Mouse (Mus musculus) stomach, embryonic 15.5 days (tissue): ENCODE measurements at regions not wholly inside any gene's neighbourhood (a gene's known extent, or its start where the extent isn't known, plus 50 kb on each side); places are given as distances from the start of the nearest gene placed in this dataset.

Experiments
- ATAC-seq: fragments of 200-750 bp; cut with Nextera tagmentation; 2 replicates; pipeline ENCODE4 v1.8.0; 2017; ENCODE audit warnings: low read depth, moderate number of reproducible peaks, moderate TSS enrichment; ENCODE audit not compliant: insufficient read depth, low FRiP score
- H3K27ac ChIP-seq: fragments of 300-500 bp; sonication (generic); 2 replicates; pipeline ENCODE4 v1.5.1; 2015; ENCODE audit warnings: mild to moderate bottlenecking, inconsistent platforms
- H3K27me3 ChIP-seq: fragments of 300-500 bp; sonication (generic); replicated peaks from 2 replicates; pipeline ENCODE4 v1.6.1; 2015; ENCODE audit warnings: inconsistent platforms
- H3K36me3 ChIP-seq: fragments of 300-500 bp; sonication (generic); 2 replicates; pipeline ENCODE4 v1.6.1; 2015; ENCODE audit warnings: inconsistent platforms
- H3K4me1 ChIP-seq: fragments of 300-500 bp; sonication (generic); 2 replicates; pipeline ENCODE4 v1.6.1; 2015; ENCODE audit warnings: inconsistent platforms
- H3K4me2 ChIP-seq: fragments of 300-500 bp; sonication (generic); 2 replicates; pipeline ENCODE4 v1.6.1; 2015; ENCODE audit warnings: mild to moderate bottlenecking, inconsistent platforms
- H3K4me3 ChIP-seq: fragments of 300-500 bp; sonication (generic); replicated peaks from 2 replicates; pipeline ENCODE4 v1.5.1; 2015; ENCODE audit warnings: inconsistent platforms
- H3K9ac ChIP-seq: fragments of 300-500 bp; sonication (generic); 2 replicates; pipeline ENCODE4 v1.6.1; 2015; ENCODE audit warnings: inconsistent platforms
- H3K9me3 ChIP-seq: fragments of 300-500 bp; sonication (generic); 2 replicates; pipeline ENCODE4 v1.6.1; 2016; ENCODE audit warnings: inconsistent platforms
- WGBS: fragments of 180-500 bp; shearing (Covaris S2); methylation state at CpG from one replicate; pipeline ENCODE4 v1.1.7; 2015; 5-methylcytosine and 5-hydroxymethylcytosine counted together

GRCm38 (mm10) chr17:10078536-10079319 lies 240.9 kb downstream of the Qk start:
- Histone ChIP-seq H3K4me1 (peaks cover 9% of the 10 kb centered on the region), H3K4me2 (no peak overlapping the region), H3K9me3 (no peaks in the 10 kb centered on the region), H3K36me3 (no peaks in the 10 kb centered on the region), H3K27me3 (no peaks in the 10 kb centered on the region), H3K4me3 (no peak overlapping the region), H3K27ac (no peak overlapping the region), H3K9ac (no peak overlapping the region)
- WGBS: 45% methylated on average over 7 of the region's 7 CpGs
- no peak for ATAC-seq

DNA sequence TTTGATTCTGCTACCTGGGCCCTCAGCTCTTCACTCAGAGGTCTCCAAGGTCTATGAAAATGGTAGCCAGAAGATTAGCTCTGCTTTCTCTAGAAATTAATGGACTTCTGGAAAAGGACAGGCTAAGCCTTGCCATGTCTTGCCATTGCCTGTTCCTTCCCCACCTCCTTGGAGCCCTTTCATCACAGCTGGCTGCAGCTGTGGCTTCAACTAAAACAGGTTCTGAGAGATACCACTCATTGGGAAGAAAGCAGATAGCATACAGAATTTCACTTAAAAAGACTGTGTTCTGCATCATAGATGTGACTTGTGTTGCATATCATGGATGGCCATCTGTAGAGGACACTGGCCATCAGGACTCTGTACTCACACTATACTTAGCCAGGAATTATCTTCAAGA lies 246.4 kb downstream of the Qk start:
- Histone ChIP-seq H3K36me3 (no peaks in the 10 kb centered on the region), H3K4me3 (no peak overlapping the region), H3K4me2 (no peak overlapping the region), H3K27ac (no peak overlapping the region), H3K9me3 (no peaks in the 10 kb centered on the region), H3K9ac (no peak overlapping the region), H3K4me1 (no peaks in the 10 kb centered on the region), H3K27me3 (no peaks in the 10 kb centered on the region)
- ATAC-seq: no peak

DNA sequence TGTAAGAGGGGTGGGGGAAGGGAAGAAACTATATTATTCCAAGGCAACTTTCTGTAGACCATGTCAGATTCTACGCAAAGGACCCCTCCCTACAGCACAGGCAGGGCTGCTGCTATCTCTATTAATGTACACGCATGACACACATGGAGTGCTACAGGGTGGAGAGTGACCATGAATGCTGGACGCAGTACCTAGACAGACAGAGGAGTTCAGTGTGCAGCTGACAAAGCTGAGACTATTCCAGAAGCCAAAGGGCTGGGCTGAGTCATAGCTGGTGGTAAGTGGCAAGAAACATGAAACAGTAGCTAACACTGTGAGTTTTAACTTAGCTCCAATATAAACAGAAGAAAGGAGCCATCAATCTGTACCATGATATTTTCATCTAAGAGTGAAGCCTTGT lies 250.4 kb downstream of the Qk start:
- Histone ChIP-seq H3K27me3 (no peaks in the 10 kb centered on the region), H3K4me2 (no peak overlapping the region), H3K9ac (no peak overlapping the region), H3K27ac (no peak overlapping the region), H3K4me3 (no peak overlapping the region), H3K9me3 (no peaks in the 10 kb centered on the region), H3K4me1 (no peaks in the 10 kb centered on the region), H3K36me3 (no peaks in the 10 kb centered on the region)
- no peak for ATAC-seq
- WGBS: 79% methylated on average over 3 of the region's 3 CpGs

DNA sequence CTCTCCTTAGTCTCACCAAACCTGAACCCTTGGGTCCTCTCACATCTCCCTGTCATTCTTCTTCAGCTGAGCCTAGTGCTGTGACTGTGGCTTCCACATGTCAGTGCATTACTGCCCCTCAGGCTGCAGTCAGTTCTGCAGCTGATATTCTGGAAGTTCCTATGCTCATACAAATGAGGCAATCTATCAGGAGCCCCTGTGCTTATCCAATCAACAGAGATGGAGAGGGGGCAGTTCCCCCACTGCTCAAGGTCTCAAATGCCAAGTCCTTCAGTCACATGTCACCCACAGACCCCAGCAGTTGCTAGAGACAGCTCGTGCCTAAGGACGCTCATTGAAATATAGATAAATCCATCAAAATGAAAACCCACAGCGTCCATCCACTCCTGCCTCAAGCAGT lies 254.5 kb downstream of the Qk start:
- H3K9ac ChIP-seq: no peak overlapping the region
- WGBS: 84% methylated on average over 3 of the region's 3 CpGs
- no peak overlapping the region for H3K27ac ChIP-seq
- no peak overlapping the region for H3K4me2 ChIP-seq
- no peak for ATAC-seq
- no peaks in the 10 kb centered on the region for H3K27me3 ChIP-seq
- no peaks in the 10 kb centered on the region for H3K4me1 ChIP-seq
- no peak overlapping the region for H3K4me3 ChIP-seq
- no peaks in the 10 kb centered on the region for H3K9me3 ChIP-seq
- H3K36me3 ChIP-seq: no peaks in the 10 kb centered on the region

DNA sequence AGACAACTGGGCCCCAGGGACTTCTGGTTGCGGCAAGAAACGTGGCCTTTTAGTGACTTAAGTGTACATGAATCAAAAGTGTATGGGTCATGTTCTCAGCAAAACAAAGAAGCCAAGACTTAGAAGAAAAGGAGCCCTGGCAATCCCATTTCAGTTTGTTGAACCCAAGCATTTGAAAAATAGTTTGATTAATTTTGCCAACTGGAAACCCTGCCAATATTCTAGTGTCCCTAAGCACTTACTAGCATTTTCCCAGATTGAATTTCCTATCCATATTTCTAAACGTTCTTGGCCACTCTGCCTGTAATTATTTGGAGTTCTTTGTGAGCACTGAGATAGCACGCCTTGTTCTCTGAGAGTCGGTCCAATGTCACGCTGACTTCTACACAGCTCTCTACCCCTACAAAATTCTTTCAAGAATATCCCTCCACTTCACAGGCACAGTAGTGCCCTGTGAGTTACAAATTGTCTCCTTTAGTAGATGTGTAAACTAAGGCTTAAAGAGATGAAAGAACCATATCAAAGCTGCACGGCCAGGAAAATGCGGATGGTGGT lies 257.0 kb downstream of the Qk start:
- 69% methylated on average over 8 of the region's 8 CpGs for WGBS
- H3K4me3 ChIP-seq: no peak overlapping the region
- no peaks in the 10 kb centered on the region for H3K9me3 ChIP-seq
- H3K27ac ChIP-seq: no peak overlapping the region
- no peak for ATAC-seq
- H3K36me3 ChIP-seq: no peaks in the 10 kb centered on the region
- H3K9ac ChIP-seq: no peak overlapping the region
- H3K4me2 ChIP-seq: no peak overlapping the region
- no peaks in the 10 kb centered on the region for H3K27me3 ChIP-seq
- no peaks in the 10 kb centered on the region for H3K4me1 ChIP-seq

GRCm38 (mm10) chr17:10057736-10058135 lies 261.9 kb downstream of the Qk start:
- WGBS: 85% methylated on average over 1 of the region's 1 CpGs
- no peak overlapping the region for H3K9ac ChIP-seq

GRCm38 (mm10) chr17:10056096-10056495 lies 263.6 kb downstream of the Qk start:
- no peaks in the 10 kb centered on the region for H3K4me1 ChIP-seq
- H3K27ac ChIP-seq: no peak overlapping the region
- no peak overlapping the region for H3K4me3 ChIP-seq
- H3K9me3 ChIP-seq: no peaks in the 10 kb centered on the region
- no peak overlapping the region for H3K4me2 ChIP-seq
- ATAC-seq: no peak
- H3K36me3 ChIP-seq: no peaks in the 10 kb centered on the region
- no peak overlapping the region for H3K9ac ChIP-seq
- WGBS: 75% methylated on average over 2 of the region's 2 CpGs
- H3K27me3 ChIP-seq: no peaks in the 10 kb centered on the region

More at GRCm38 (mm10) chr17:10057736-10058135, 261.9 kb downstream of the Qk start:
- Histone ChIP-seq H3K4me1 (no peaks in the 10 kb centered on the region), H3K4me3 (no peak overlapping the region), H3K27ac (no peak overlapping the region), H3K36me3 (no peaks in the 10 kb centered on the region), H3K4me2 (no peak overlapping the region), H3K9me3 (no peaks in the 10 kb centered on the region), H3K27me3 (no peaks in the 10 kb centered on the region)
- ATAC-seq: no peak

DNA sequence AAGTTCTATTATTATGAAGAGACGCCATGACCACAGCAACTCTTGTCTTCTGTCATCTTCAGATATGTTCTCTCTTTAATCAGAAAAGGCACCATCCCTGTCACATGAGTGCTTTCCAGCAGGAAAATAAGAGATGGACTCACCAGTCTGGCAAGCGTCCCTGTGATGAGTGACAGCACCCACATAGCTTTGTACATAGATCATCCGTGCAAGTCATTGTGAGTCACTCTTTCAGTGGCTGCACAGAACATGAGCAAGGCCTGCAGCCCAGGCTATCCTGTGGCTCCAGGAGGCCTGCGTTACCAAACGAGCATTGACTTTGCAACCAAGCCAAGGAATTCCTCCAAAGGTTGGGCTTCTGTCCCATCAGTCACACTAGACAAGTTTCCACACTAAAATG lies 265.3 kb downstream of the Qk start:
- Histone ChIP-seq H3K9me3 (no peaks in the 10 kb centered on the region), H3K27ac (no peak overlapping the region), H3K4me3 (no peak overlapping the region), H3K4me2 (no peak overlapping the region), H3K27me3 (no peaks in the 10 kb centered on the region), H3K9ac (no peak overlapping the region), H3K4me1 (no peaks in the 10 kb centered on the region), H3K36me3 (no peaks in the 10 kb centered on the region)
- 82% methylated on average over 5 of the region's 5 CpGs for WGBS
- ATAC-seq: no peak

DNA sequence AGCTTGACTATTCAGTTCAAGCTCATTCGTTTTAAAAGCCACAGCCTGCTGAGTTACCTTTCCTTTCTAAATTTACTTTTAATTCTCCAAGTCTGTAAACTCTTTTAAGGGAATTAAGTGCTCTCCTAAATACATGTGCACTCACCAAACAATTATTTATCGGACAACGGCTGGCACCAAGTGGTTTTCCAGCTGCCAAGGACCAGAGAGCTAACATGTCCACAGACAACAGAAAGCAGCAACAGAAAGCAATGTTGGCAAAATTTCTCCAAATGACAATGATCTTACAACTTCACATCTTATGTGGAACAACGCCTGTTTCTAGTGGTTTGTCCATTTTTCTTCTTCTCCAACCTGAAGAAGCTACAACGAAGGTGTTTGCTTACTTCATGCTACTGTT lies 275.3 kb downstream of the Qk start:
- H3K27ac ChIP-seq: no peak overlapping the region
- no peaks in the 10 kb centered on the region for H3K36me3 ChIP-seq
- no peaks in the 10 kb centered on the region for H3K27me3 ChIP-seq
- H3K9ac ChIP-seq: no peak overlapping the region
- ATAC-seq: no peak
- 77% methylated on average over 5 of the region's 5 CpGs for WGBS
- H3K4me3 ChIP-seq: no peak overlapping the region
- no peak overlapping the region for H3K4me2 ChIP-seq
- no peaks in the 10 kb centered on the region for H3K9me3 ChIP-seq
- no peaks in the 10 kb centered on the region for H3K4me1 ChIP-seq

DNA sequence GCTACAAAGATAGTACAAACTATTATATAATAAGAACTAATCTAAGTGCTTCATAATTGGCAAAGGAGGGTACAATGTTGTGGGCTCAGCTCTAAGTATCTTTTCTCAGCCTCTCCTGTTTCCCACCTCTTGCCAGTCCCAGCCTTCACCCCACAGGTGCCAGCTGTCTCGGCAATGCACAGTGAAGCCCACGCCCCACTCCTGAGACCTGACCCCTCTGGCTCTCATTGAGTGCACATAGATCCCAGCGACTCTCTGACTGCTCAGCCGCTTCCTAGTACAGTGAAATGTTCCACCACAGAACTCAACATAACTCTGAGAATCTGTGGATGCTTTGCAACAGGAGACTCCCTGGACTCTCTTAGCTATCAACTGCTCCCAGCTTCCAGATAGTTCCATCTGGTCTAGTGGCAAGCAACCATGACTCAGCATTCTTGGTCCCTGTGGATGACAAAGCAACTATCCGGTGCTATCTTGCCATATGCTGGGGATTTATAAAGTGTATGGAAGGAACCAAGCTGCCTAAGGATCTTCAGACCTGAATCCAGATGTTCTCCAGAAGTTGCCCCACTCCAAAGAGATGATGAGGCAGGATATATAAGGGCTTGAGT lies 277.5 kb downstream of the Qk start:
- Histone ChIP-seq H3K9ac (no peak overlapping the region), H3K4me1 (no peaks in the 10 kb centered on the region), H3K27me3 (no peaks in the 10 kb centered on the region), H3K4me2 (no peak overlapping the region), H3K27ac (no peak overlapping the region), H3K4me3 (no peak overlapping the region), H3K36me3 (no peaks in the 10 kb centered on the region), H3K9me3 (no peaks in the 10 kb centered on the region)
- WGBS: 86% methylated on average over 5 of the region's 5 CpGs
- no peak for ATAC-seq

- Histone ChIP-seq H3K9me3 (no peaks in the 10 kb centered on the region), H3K4me2 (no peak overlapping the region), H3K27me3 (no peaks in the 10 kb centered on the region), H3K4me3 (no peak overlapping the region), H3K27ac (no peak overlapping the region), H3K36me3 (no peaks in the 10 kb centered on the region), H3K4me1 (no peaks in the 10 kb centered on the region), H3K9ac (no peak overlapping the region)
- ATAC-seq: no peak; the same call in 1 of the 2 replicates
- 40% methylated on average over 4 of the region's 4 CpGs for WGBS
Measured at GRCm38 (mm10) chr17:10040951-10041359, 278.7 kb downstream of the Qk start.

GRCm38 (mm10) chr17:10040375-10040774 lies 279.3 kb downstream of the Qk start:
- no peak overlapping the region for H3K4me3 ChIP-seq
- ATAC-seq: no peak
- H3K9me3 ChIP-seq: no peaks in the 10 kb centered on the region
- no peak overlapping the region for H3K4me2 ChIP-seq
- no peaks in the 10 kb centered on the region for H3K27me3 ChIP-seq
- H3K4me1 ChIP-seq: no peaks in the 10 kb centered on the region
- H3K9ac ChIP-seq: no peak overlapping the region
- WGBS: 56% methylated on average over 4 of the region's 4 CpGs
- H3K27ac ChIP-seq: no peak overlapping the region
- H3K36me3 ChIP-seq: no peaks in the 10 kb centered on the region
